Mouse (Mus musculus) liver (tissue): ENCODE measurements at regions not wholly inside any gene's neighbourhood (a gene's known extent, or its start where the extent isn't known, plus 50 kb on each side); places are given as distances from the start of the nearest gene placed in this dataset.
A peak's percentile ranks its signal among the peaks of the same experiment; 100 is the strongest.
"Not testable (repeated sequence)": the region's sequence is repeated elsewhere in the genome, so short reads cannot be mapped to it uniquely, and the experiment has no call there.

ENCODE experiments used
- DNase-seq: peaks from one replicate; pipeline ENCODE4 v3.0.0-alpha.2; 2020; ENCODE audit warnings: mixed read lengths

DNA sequence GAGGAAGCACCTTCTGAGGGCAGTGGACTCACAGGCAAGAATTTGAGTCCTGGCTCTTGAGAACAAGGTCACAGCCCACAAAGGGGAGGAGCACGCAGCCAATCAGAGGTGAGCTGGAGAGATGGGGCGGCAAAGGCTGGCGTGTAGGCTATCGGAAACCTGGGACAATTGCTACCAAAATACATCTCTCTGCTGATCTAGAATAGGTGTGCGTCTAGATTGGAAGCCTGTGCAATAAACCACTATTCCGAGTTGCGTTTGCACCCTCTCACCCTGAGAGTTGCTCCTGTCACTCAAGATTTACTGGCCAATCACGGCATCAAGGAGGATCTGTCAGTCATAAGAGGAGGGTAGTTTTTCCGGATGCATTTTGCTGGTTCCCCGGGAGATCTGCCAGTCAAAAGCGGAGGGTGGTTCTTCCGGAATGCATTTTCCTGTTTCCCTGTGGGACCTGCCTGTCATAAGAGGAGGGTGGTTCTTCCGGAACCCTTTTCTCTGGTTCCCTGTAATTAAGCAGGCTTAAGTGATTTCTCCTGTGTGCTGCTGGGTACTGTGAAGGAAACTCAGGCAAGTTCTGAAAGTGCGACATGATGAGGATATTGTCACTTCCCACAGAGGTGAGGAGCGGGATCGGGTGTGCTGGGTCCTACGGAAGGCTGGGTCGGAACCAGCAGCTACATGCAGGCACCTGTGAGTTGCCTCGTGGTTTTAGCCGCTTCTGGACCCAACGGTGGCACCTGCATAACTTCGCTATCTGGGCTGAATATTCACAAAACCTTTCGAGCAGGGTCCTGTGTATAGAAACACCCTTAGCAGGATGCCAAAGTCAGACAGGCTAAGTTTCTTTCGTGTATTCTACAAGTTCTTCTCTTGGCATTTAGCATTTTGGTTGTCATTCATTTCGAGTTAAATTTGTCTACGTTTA lies 112.6 kb upstream of the Zfp960 start:
- DNase-seq, result peak; percentile 83

- not testable (repeated sequence) for DNase-seq
These were observed 111.8 kb upstream of the Zfp960 start for GRCm38 (mm10) chr17:16952146-16952545.

- DNase-seq, result not testable (repeated sequence)
These were observed 66.7 kb upstream of the Zfp960 start for GRCm38 (mm10) chr17:16997241-16997640.

- DNase-seq, result peak; percentile 84
These were observed 59.2 kb upstream of the Zfp960 start for GRCm38 (mm10) chr17:17004632-17005265.

- DNase-seq, result not testable (repeated sequence)
These were observed 58.6 kb upstream of the Zfp960 start for GRCm38 (mm10) chr17:17005267-17005666.
